Mouse (Mus musculus) kidney, embryonic 16.5 days (tissue): Measurements from ENCODE around the gene Rapgef4. TPM values are rescaled to one million over a fixed set of nuclear protein-coding genes. Genes with fewer than 3 reads are reported as not detected.

Source experiments
- ATAC-seq: fragments of 200-750 bp; cut with Nextera tagmentation; 2 replicates; pipeline ENCODE4 v1.8.0; 2017; ENCODE audit warnings: moderate TSS enrichment; ENCODE audit not compliant: low FRiP score, low TSS enrichment
- H3K27ac ChIP-seq: fragments of 300-500 bp; sonication (generic); 2 replicates; pipeline ENCODE4 v1.5.1; 2014; ENCODE audit warnings: low read length
- H3K27me3 ChIP-seq: fragments of 300-500 bp; sonication (generic); 2 replicates; pipeline ENCODE4 v1.6.1; 2014; ENCODE audit warnings: low read length, control low read depth, mixed read lengths; ENCODE audit not compliant: insufficient read depth
- H3K36me3 ChIP-seq: fragments of 300-500 bp; sonication (generic); 2 replicates; pipeline ENCODE4 v1.6.1; 2014; ENCODE audit warnings: low read length, control low read depth, mixed read lengths; ENCODE audit not compliant: insufficient read depth
- H3K4me1 ChIP-seq: fragments of 300-500 bp; sonication (generic); 2 replicates; pipeline ENCODE4 v1.6.1; 2014; ENCODE audit warnings: low read length, control low read depth, mixed read lengths; ENCODE audit not compliant: insufficient read depth
- H3K4me2 ChIP-seq: fragments of 300-500 bp; sonication (generic); replicated peaks from 2 replicates; pipeline ENCODE4 v1.6.1; 2014; ENCODE audit warnings: low read depth, low read length
- H3K4me3 ChIP-seq: fragments of 300-500 bp; sonication (generic); 2 replicates; pipeline ENCODE4 v1.5.1; 2014; ENCODE audit warnings: mild to moderate bottlenecking, low read length
- H3K9ac ChIP-seq: fragments of 300-500 bp; sonication (generic); replicated peaks from 2 replicates; pipeline ENCODE4 v1.6.1; 2014; ENCODE audit warnings: low read length
- H3K9me3 ChIP-seq: fragments of 300-500 bp; sonication (generic); 2 replicates; pipeline ENCODE4 v1.6.1; 2016; ENCODE audit warnings: low read length, control low read depth
- WGBS: fragments of 180-500 bp; shearing (Covaris S2); extraction: QIAGEN DNeasy Blood & Tissue Kit; methylation state at CpG from one replicate; pipeline ENCODE4 v1.1.7; 2014; 5-methylcytosine and 5-hydroxymethylcytosine counted together
- polyA plus RNA-seq: library from polyadenylated mRNA; unstranded; fragments of >200 nt; fragmentation: Nextera tagmentation; extraction: Ambion mirVana; gene quantifications from 2 replicates; pipeline ENCODE4 v1.2.1, GENCODE M21; 2015

The Rapgef4 gene
- polyA plus RNA-seq, 1 experiment from 2014 or later, result 6.9 TPM

- no peaks in the 10 kb centered on the region for H3K27me3 ChIP-seq
- whole genome bisulfite sequencing, result 87% methylated on average over 6 of the region's 6 CpGs
- no peaks in the 10 kb centered on the region for H3K9me3 ChIP-seq
- H3K27ac ChIP-seq, result no peak overlapping the region
- no peak overlapping the region for H3K4me3 ChIP-seq
- peaks cover 13% of the 10 kb centered on the region for H3K4me1 ChIP-seq
- no peak overlapping the region for H3K9ac ChIP-seq
- no peak overlapping the region for H3K4me2 ChIP-seq
- no peaks in the 10 kb centered on the region for H3K36me3 ChIP-seq
- ATAC-seq, result no peak
These were observed 314.0 kb downstream of the Rapgef4 start for GRCm38 (mm10) chr2:72294994-72295393.

DNA sequence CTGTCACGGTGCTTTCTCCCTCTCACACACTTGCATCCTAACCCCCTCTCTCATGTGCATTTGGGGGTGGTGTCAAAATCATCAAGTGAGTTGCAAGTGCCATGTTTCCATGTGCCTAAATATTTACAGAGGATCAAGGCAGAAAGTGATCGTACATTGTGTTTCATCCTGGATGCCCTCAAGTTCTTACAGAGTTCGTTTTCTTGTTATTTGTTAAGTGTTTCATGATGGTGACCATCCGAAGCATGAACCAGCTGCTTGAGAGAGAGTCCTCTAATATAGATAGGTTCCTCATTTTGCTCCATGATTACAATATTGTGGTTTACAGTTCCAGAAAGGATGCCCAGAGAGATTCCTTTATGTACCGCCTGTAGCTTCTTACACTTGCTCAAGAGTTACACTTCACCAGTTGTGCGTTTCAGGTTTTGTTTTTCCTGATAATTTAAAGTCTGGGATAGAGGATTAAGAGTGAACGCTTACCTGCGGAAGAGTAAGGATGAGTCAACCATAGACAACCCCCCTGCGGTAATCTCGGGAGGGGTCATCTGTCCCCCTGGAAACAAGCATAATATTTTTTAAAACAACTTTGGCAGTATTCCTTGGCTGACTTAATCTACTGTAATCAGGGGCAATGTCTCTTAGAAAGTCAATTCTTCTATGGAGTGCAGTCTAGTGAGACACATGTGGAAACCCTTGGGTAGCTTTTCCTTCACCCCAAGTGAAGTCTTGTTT lies 316.1 kb downstream of the Rapgef4 start:
- no peak overlapping the region for H3K9ac ChIP-seq
- no peaks in the 10 kb centered on the region for H3K36me3 ChIP-seq
- no peak overlapping the region for H3K4me3 ChIP-seq
- no peak for ATAC-seq
- peak overlapping the region; percentile 68 for H3K27ac ChIP-seq
- H3K4me2 ChIP-seq, result peak overlapping the region; percentile 23; the same call in 1 of the 2 replicates
- H3K27me3 ChIP-seq, result no peaks in the 10 kb centered on the region
- H3K4me1 ChIP-seq, result peaks cover 13% of the 10 kb centered on the region
- 72% methylated on average over 10 of the region's 10 CpGs for WGBS
- H3K9me3 ChIP-seq, result no peaks in the 10 kb centered on the region

GRCm38 (mm10) chr2:72297716-72298082 lies 316.7 kb downstream of the Rapgef4 start:
- ATAC-seq, result 0 out of 2 replicates have a peak, but pooled peaks have one; percentile 39
- H3K4me1 ChIP-seq, result peaks cover 13% of the 10 kb centered on the region
- peak overlapping the region; percentile 68 for H3K27ac ChIP-seq
- H3K27me3 ChIP-seq, result no peaks in the 10 kb centered on the region
- WGBS, result 49% methylated on average over 10 of the region's 10 CpGs
- no peak overlapping the region; the same call in 1 of the 2 replicates for H3K9ac ChIP-seq
- H3K36me3 ChIP-seq, result no peaks in the 10 kb centered on the region
- H3K4me2 ChIP-seq, result peak overlapping the region; percentile 23; the same call in 1 of the 2 replicates
- H3K4me3 ChIP-seq, result no peak overlapping the region
- H3K9me3 ChIP-seq, result no peaks in the 10 kb centered on the region

- H3K27ac ChIP-seq, result no peak overlapping the region
- H3K9me3 ChIP-seq, result no peaks in the 10 kb centered on the region
- no peak overlapping the region for H3K4me2 ChIP-seq
- H3K36me3 ChIP-seq, result no peaks in the 10 kb centered on the region
- H3K27me3 ChIP-seq, result no peaks in the 10 kb centered on the region
- H3K9ac ChIP-seq, result no peak overlapping the region
- H3K4me3 ChIP-seq, result no peak overlapping the region
- no peak for ATAC-seq
- WGBS, result 52% methylated on average over 4 of the region's 4 CpGs
- peaks cover 13% of the 10 kb centered on the region for H3K4me1 ChIP-seq
These were observed 317.4 kb downstream of the Rapgef4 start for GRCm38 (mm10) chr2:72298406-72298805.

DNA sequence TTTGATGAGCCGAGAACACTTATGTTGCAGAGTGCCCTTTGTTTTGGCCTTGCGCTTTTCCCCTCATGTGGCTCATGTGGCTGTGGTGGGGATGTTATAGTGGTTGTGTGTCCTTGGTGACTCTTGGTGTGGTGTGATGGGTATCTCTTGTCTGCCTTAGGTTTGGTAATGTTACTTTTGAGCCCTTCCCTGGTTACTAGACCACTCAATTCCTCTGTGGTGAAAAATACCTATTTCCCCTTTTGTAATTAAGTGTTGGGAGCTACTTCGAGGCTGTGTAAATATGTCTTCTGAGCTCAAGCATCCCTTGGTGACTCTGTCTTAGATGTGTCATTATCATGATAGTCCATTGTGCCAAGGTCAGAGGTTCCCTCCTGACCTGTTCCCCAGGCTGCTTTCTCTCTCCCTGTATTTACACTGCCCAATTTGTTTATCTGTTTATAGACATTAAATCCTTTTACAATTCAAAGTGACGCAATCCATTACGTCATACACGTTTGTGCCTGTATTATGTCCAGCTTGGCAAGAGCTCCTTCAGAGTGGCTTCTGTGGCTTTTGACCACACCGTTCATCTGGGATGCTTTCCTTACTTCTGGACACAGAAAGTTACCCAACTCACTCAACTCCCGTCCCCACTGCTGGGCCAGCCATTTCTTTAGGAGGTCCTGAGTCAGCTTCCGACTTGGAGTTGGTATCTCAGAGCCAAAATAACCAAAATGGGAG lies 320.3 kb downstream of the Rapgef4 start:
- Histone ChIP-seq H3K4me2 (no peak overlapping the region), H3K9me3 (0 out of 2 replicates have a peak, but pooled peaks cover 4% of the 10 kb centered on the region), H3K9ac (no peak overlapping the region), H3K27ac (no peak overlapping the region), H3K27me3 (no peaks in the 10 kb centered on the region), H3K36me3 (peaks cover 9% of the 10 kb centered on the region), H3K4me1 (peaks cover 10% of the 10 kb centered on the region), H3K4me3 (no peak overlapping the region)
- 87% methylated on average over 9 of the region's 9 CpGs for WGBS
- no peak for ATAC-seq

DNA sequence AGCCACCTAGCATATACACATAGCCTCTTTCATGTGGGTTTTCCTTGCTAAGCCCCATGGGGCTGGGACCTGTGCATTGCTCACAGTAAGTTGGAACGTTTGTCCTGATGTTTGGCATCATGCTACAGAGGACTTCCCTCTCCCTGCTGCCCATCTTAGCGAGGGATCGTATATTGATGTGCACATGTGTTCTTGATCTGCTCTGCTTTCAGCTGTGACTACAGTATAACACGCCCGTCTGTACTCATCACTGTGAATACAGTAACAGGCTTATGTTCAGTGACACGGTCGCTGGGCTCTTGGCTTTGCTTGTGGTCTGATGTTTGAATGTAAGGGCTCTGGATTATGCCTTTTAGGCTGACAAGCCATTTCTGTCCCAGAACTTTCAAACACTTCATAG lies 324.7 kb downstream of the Rapgef4 start:
- H3K36me3 ChIP-seq, result peaks cover 9% of the 10 kb centered on the region
- no peak for ATAC-seq
- no peak overlapping the region for H3K27ac ChIP-seq
- H3K4me2 ChIP-seq, result no peak overlapping the region
- H3K27me3 ChIP-seq, result no peaks in the 10 kb centered on the region
- no peak overlapping the region for H3K9ac ChIP-seq
- H3K9me3 ChIP-seq, result 0 out of 2 replicates have a peak, but pooled peaks cover 4% of the 10 kb centered on the region
- H3K4me1 ChIP-seq, result no peaks in the 10 kb centered on the region
- WGBS, result 90% methylated on average over 7 of the region's 7 CpGs
- no peak overlapping the region for H3K4me3 ChIP-seq

Other genes starting within 250 kb of the Rapgef4 start
- gene Itga6, start 235.6 kb upstream of the Rapgef4 start, polyA plus RNA-seq, result 56.8 and 75.1 TPM in 2 replicates
- 46.3 and 48.9 TPM in 2 replicates for gene Pdk1, start 108.0 kb upstream of the Rapgef4 start, polyA plus RNA-seq